Mouse (Mus musculus): ENCODE data around the gene Cacnb2.

DNA sequence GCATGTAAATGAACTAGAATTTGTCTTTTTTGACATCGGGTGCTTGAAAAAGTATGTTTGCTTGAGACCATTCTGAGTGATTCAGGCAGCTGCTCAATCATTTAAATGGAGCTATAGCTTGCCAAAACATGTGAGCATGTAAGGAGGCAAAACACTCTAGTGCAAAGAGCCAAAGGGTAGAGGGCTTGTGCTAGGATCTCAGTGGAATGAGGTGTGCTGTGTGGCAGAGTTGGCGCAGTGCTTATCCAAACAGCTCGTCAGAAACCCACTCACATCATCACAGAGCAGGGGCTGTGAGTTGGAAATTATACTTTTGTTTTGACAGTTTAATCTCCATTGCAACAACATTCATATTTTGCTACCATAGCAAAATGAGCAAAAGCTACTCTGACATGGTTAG lies 13.5 kb downstream of the Cacnb2 start:
- TF ChIP-seq CTCF (IDR thresholded peaks at IDR 0.05; ENCODE audit: borderline replicate concordance, extremely low read depth, insufficient read depth, insufficient read length) = no peak
- TF ChIP-seq POLR2A (IDR thresholded peaks at IDR 0.05; ENCODE audit: borderline replicate concordance, extremely low read depth, insufficient read depth, insufficient read length, poor library complexity, severe bottlenecking) = no peak
